Mouse (Mus musculus): ENCODE data around the gene Dus3l.

The Dus3l gene

GRCm38 (mm10) chr17:56792588-56792987 is 28.0 kb downstream of the Dus3l start:
- no peak for DNase-seq

GRCm38 (mm10) chr17:56793614-56794319 is 29.2 kb downstream of the Dus3l start:
- DNase-seq, result no peak

GRCm38 (mm10) chr17:56799276-56799675 is 34.7 kb downstream of the Dus3l start:
- no peak for DNase-seq

GRCm38 (mm10) chr17:56802065-56802464 is 37.5 kb downstream of the Dus3l start:
- DNase-seq, result no peak

- no peak for DNase-seq
Measured at GRCm38 (mm10) chr17:56804952-56805351, 40.4 kb downstream of the Dus3l start.

GRCm38 (mm10) chr17:56805784-56806183 is 41.2 kb downstream of the Dus3l start:
- DNase-seq, result no peak

- DNase-seq, result peak; percentile 83
Measured at GRCm38 (mm10) chr17:56808518-56808917, 44.0 kb downstream of the Dus3l start.

GRCm38 (mm10) chr17:56810245-56810644 is 45.7 kb downstream of the Dus3l start:
- DNase-seq, result peak; percentile 91

- peak; percentile 88 for DNase-seq
Measured at GRCm38 (mm10) chr17:56814316-56815056, 49.9 kb downstream of the Dus3l start.

GRCm38 (mm10) chr17:56815057-56815345 is 50.4 kb downstream of the Dus3l start:
- DNase-seq, result no peak

GRCm38 (mm10) chr17:56818067-56818636 is 53.6 kb downstream of the Dus3l start:
- no peak for DNase-seq

GRCm38 (mm10) chr17:56819032-56819545 is 54.5 kb downstream of the Dus3l start:
- no peak for DNase-seq
